Mouse (Mus musculus) retina, postnatal 1 day (tissue): ENCODE results near the gene Dzip1l.
"Not testable (repeated sequence)": the region's sequence is repeated elsewhere in the genome, so short reads cannot be mapped to it uniquely, and the experiment has no call there.

Experiments
- DNase-seq: peaks from one replicate; pipeline ENCODE4 v3.0.0-alpha.2; 2012

Gene Dzip1l

GRCm38 (mm10) chr9:99629281-99630011 lies at the start of gene Dzip1l:
TSS of gene Dzip1l (plus strand) at chr9:99629496.
- DNase-seq = peak; percentile 91

- peak; percentile 77 for DNase-seq
These were observed 48.6 kb upstream of the Dzip1l start for GRCm38 (mm10) chr9:99580655-99581054.

- DNase-seq = peak; percentile 65
These were observed 41.6 kb upstream of the Dzip1l start for GRCm38 (mm10) chr9:99587505-99588202.

GRCm38 (mm10) chr9:99591144-99591543 lies 38.2 kb upstream of the Dzip1l start:
- no peak for DNase-seq

GRCm38 (mm10) chr9:99599127-99599526 lies 30.2 kb upstream of the Dzip1l start:
- DNase-seq = not testable (repeated sequence)

- DNase-seq = peak; percentile 79
These were observed 25.7 kb upstream of the Dzip1l start for GRCm38 (mm10) chr9:99603566-99603965.

- no peak for DNase-seq
These were observed 17.1 kb upstream of the Dzip1l start, which contains the start of gene A4gnt for GRCm38 (mm10) chr9:99612202-99612601. TSS of gene A4gnt (plus strand) at chr9:99612502.

- no peak for DNase-seq
These were observed 9.6 kb upstream of the Dzip1l start for GRCm38 (mm10) chr9:99619688-99620087.

GRCm38 (mm10) chr9:99620196-99620595 lies 9.1 kb upstream of the Dzip1l start:
- DNase-seq = no peak

GRCm38 (mm10) chr9:99622034-99622433 lies 7.3 kb upstream of the Dzip1l start:
- no peak for DNase-seq

- no peak for DNase-seq
These were observed 6.3 kb upstream of the Dzip1l start for GRCm38 (mm10) chr9:99622966-99623365.

- no peak for DNase-seq
These were observed 5.2 kb upstream of the Dzip1l start for GRCm38 (mm10) chr9:99624117-99624516.

- no peak for DNase-seq
These were observed 715 bp upstream of the Dzip1l start for GRCm38 (mm10) chr9:99628581-99628980.

- no peak for DNase-seq
These were observed 775 bp downstream of the Dzip1l start for GRCm38 (mm10) chr9:99630071-99630470.

- DNase-seq = no peak
These were observed 1.3 kb downstream of the Dzip1l start for GRCm38 (mm10) chr9:99630528-99631125.

- peak; percentile 37 for DNase-seq
These were observed 2.5 kb downstream of the Dzip1l start for GRCm38 (mm10) chr9:99631781-99632180.

- no peak for DNase-seq
These were observed 3.0 kb downstream of the Dzip1l start for GRCm38 (mm10) chr9:99632264-99632663.

- DNase-seq = peak; percentile 48
These were observed 7.5 kb downstream of the Dzip1l start for GRCm38 (mm10) chr9:99636776-99637175.

- DNase-seq = no peak
These were observed 7.9 kb downstream of the Dzip1l start for GRCm38 (mm10) chr9:99637227-99637626.

- no peak for DNase-seq
These were observed 8.4 kb downstream of the Dzip1l start for GRCm38 (mm10) chr9:99637736-99638135.

GRCm38 (mm10) chr9:99639957-99640356 lies 10.7 kb downstream of the Dzip1l start:
- no peak for DNase-seq

- DNase-seq = no peak
These were observed 16.1 kb downstream of the Dzip1l start for GRCm38 (mm10) chr9:99645416-99645815.

- DNase-seq = no peak
These were observed 16.8 kb downstream of the Dzip1l start for GRCm38 (mm10) chr9:99646102-99646501.

- DNase-seq = no peak
These were observed 31.5 kb downstream of the Dzip1l start for GRCm38 (mm10) chr9:99660756-99661155.
